Mouse (Mus musculus): ENCODE results near the gene Itga9. TPM values are rescaled to one million over a fixed set of nuclear protein-coding genes. Genes with fewer than 3 reads are reported as not detected.

Gene Itga9
- polyA plus RNA-seq, 1 experiment: not detected

DNA sequence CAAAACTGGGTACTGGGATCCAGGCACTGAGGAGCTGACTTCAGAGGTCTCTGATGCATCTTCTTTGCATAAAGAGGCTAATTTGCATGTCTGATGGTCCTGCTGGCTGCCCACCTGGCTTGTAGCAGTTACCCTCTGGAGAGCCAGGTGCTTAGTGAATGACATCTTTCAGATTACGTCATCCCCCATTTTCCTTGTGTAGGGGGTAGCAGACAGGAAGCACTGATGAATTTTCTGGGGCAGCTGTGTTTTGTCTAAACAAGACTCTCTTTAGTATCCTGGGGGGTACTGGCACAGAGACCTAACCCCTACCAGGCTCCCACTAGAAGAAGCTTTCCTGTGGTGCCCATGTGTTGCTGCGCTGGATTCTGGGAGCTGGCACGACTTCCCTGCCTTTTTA is 212.0 kb downstream of the Itga9 start:
- Histone ChIP-seq H3K27me3 (ENCODE audit: control insufficient read depth, insufficient read depth, insufficient read length) (no peaks in the 10 kb centered on the region), H3ac (ENCODE audit: control insufficient read depth, insufficient read length, low read depth) (no peak overlapping the region), H3K79me2 (ENCODE audit: control insufficient read depth, insufficient read depth) (no peaks in the 10 kb centered on the region), H3K36me3 (ENCODE audit: control insufficient read depth, insufficient read depth) (no peaks in the 10 kb centered on the region), H3K79me3 (ENCODE audit: low read depth) (no peaks in the 10 kb centered on the region), H3K4me3 (ENCODE audit: insufficient read depth, poor library complexity, severe bottlenecking) (no peak overlapping the region)
- TF ChIP-seq MYOD1 (IDR thresholded peaks at IDR 0.05; ENCODE audit: control insufficient read depth, insufficient read length, low read depth) (no peak), USF1 (IDR thresholded peaks at IDR 0.05; ENCODE audit: low read depth) (no peak), MYOG (IDR thresholded peaks at IDR 0.05; ENCODE audit: control insufficient read depth, extremely low read depth, insufficient read length) (no peak), CEBPB (IDR thresholded peaks at IDR 0.05; ENCODE audit: low read depth) (no peak), FOSL1 (IDR thresholded peaks at IDR 0.05; ENCODE audit: insufficient read depth, low read length, poor library complexity, severe bottlenecking) (no peak), CTCF (IDR thresholded peaks at IDR 0.05; ENCODE audit: control insufficient read depth, insufficient read depth, insufficient read length) (no peak)

DNA sequence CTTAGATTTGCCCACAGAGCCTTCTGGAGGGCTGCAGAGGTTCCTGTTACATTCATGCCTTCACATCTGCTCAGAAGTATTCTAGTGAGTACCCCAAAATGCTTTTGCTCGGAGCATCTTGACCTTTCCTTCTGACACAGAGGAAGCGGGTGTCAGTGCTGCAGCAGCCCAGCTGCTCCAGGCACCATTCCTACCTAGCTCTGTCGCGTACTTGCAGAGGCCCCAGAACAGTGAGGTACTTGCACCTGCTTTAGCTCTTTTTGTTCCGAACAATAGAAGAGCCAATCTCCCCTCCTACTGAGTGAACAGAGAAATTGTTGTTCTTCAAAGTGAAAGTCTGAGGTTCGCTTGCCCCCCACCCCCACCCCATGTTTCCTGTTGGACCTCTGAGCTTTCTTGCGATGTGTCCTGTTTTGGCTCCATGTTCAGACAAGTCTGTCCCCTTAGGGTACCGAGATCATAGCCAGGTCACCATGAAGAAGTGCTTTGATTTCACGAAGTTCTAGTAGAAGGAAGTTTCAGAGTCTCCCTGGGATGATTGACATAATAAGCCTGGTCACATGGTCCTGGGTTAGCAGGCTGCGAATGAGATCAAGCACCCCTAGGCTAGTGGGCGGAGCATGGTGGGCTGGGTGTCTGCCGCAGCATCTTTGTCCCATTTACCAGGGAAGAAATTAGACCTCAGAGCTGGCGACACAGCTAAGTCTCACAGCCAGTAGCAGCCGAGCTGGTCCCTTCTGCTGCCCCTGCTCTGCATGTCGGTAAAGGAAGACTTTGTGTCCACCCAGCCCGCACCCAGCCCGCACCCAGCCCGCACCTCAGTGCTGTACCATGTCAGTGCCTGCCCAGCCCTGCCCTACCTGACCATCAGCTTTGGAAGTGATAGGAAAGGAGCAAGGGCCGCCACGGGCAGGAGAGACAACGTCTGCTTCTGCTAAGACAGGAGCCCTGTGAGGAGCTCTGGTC is 215.0 kb downstream of the Itga9 start:
- no peak for TF ChIP-seq MYOD1 (IDR thresholded peaks at IDR 0.05; ENCODE audit: control insufficient read depth, insufficient read length, low read depth)
- TF ChIP-seq USF1 (IDR thresholded peaks at IDR 0.05; ENCODE audit: low read depth): no peak
- no peak for TF ChIP-seq FOSL1 (IDR thresholded peaks at IDR 0.05; ENCODE audit: insufficient read depth, low read length, poor library complexity, severe bottlenecking)
- TF ChIP-seq MYOG (IDR thresholded peaks at IDR 0.05; ENCODE audit: control insufficient read depth, extremely low read depth, insufficient read length): no peak
- no peak for TF ChIP-seq CEBPB (IDR thresholded peaks at IDR 0.05; ENCODE audit: low read depth)
- no peak for TF ChIP-seq CTCF (IDR thresholded peaks at IDR 0.05; ENCODE audit: control insufficient read depth, insufficient read depth, insufficient read length)
- no peak for TF ChIP-seq MAX (IDR thresholded peaks at IDR 0.05)
- no peak overlapping the region for H3K4me3 ChIP-seq (ENCODE audit: insufficient read depth, poor library complexity, severe bottlenecking)
- no peak overlapping the region for H3ac ChIP-seq (ENCODE audit: control insufficient read depth, insufficient read length, low read depth)
- H3K27me3 ChIP-seq (ENCODE audit: control insufficient read depth, insufficient read depth, insufficient read length): no peaks in the 10 kb centered on the region
- no peaks in the 10 kb centered on the region for H3K36me3 ChIP-seq (ENCODE audit: control insufficient read depth, insufficient read depth)
- no peaks in the 10 kb centered on the region for H3K79me3 ChIP-seq (ENCODE audit: low read depth)
- no peaks in the 10 kb centered on the region for H3K79me2 ChIP-seq (ENCODE audit: control insufficient read depth, insufficient read depth)

DNA sequence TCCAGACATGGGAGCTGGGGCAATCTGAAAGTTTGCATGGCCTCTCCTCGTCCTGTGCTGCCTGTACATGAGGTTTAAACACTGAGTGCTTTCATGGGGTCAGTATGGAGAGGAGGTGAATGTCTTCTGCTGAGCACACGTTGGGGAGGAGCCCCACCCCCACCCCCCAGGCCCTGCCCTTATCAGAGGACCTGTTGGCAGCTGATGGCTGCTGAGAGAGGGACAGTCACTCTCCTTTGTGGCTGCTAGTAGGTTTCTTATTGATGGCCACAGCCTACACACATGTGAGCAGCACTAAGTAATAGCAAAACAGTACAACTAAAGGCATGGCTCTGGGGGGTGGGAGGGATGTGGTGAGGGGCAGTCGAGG is 215.7 kb downstream of the Itga9 start:
- Histone ChIP-seq H3K36me3 (ENCODE audit: control insufficient read depth, insufficient read depth) (no peaks in the 10 kb centered on the region), H3ac (ENCODE audit: control insufficient read depth, insufficient read length, low read depth) (no peak overlapping the region), H3K27me3 (ENCODE audit: control insufficient read depth, insufficient read depth, insufficient read length) (no peaks in the 10 kb centered on the region), H3K79me3 (ENCODE audit: low read depth) (no peaks in the 10 kb centered on the region), H3K4me3 (ENCODE audit: insufficient read depth, poor library complexity, severe bottlenecking) (no peak overlapping the region), H3K79me2 (ENCODE audit: control insufficient read depth, insufficient read depth) (no peaks in the 10 kb centered on the region)
- TF ChIP-seq FOSL1 (IDR thresholded peaks at IDR 0.05; ENCODE audit: insufficient read depth, low read length, poor library complexity, severe bottlenecking): no peak
- no peak for TF ChIP-seq USF1 (IDR thresholded peaks at IDR 0.05; ENCODE audit: low read depth)
- TF ChIP-seq MYOG (IDR thresholded peaks at IDR 0.05; ENCODE audit: control insufficient read depth, extremely low read depth, insufficient read length): no peak
- no peak for TF ChIP-seq MYOD1 (IDR thresholded peaks at IDR 0.05; ENCODE audit: control insufficient read depth, insufficient read length, low read depth)
- TF ChIP-seq MAX (IDR thresholded peaks at IDR 0.05): no peak
- TF ChIP-seq CTCF (IDR thresholded peaks at IDR 0.05; ENCODE audit: control insufficient read depth, insufficient read depth, insufficient read length): no peak
- TF ChIP-seq CEBPB (IDR thresholded peaks at IDR 0.05; ENCODE audit: low read depth): no peak

DNA sequence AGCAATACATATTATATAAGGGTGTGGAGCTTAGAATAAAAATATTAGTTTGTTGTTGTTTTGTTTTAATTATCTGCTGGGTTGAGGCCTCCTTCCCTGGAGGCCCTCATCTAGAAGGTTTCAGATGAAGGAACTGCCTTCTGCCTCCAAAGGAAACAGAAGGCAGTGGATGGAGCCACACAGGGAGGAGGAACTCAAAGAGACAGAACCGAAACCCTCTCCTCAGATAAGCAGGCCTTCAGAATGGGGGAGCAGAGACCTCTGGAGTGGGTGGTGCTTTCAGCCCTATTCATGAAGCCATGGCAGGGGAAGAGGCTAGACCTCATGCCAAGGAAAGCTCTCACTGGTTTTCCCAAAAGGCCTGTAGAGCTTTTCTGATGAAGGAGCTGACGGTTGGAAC is 216.1 kb downstream of the Itga9 start:
- Histone ChIP-seq H3K27me3 (ENCODE audit: control insufficient read depth, insufficient read depth, insufficient read length) (no peaks in the 10 kb centered on the region), H3K79me2 (ENCODE audit: control insufficient read depth, insufficient read depth) (no peaks in the 10 kb centered on the region), H3K4me3 (ENCODE audit: insufficient read depth, poor library complexity, severe bottlenecking) (no peak overlapping the region), H3K36me3 (ENCODE audit: control insufficient read depth, insufficient read depth) (no peaks in the 10 kb centered on the region), H3ac (ENCODE audit: control insufficient read depth, insufficient read length, low read depth) (no peak overlapping the region), H3K79me3 (ENCODE audit: low read depth) (no peaks in the 10 kb centered on the region)
- TF ChIP-seq CTCF (IDR thresholded peaks at IDR 0.05; ENCODE audit: control insufficient read depth, insufficient read depth, insufficient read length) (no peak), USF1 (IDR thresholded peaks at IDR 0.05; ENCODE audit: low read depth) (no peak), FOSL1 (IDR thresholded peaks at IDR 0.05; ENCODE audit: insufficient read depth, low read length, poor library complexity, severe bottlenecking) (no peak), MYOG (IDR thresholded peaks at IDR 0.05; ENCODE audit: control insufficient read depth, extremely low read depth, insufficient read length) (no peak), MAX (IDR thresholded peaks at IDR 0.05) (no peak), MYOD1 (IDR thresholded peaks at IDR 0.05; ENCODE audit: control insufficient read depth, insufficient read length, low read depth) (no peak), CEBPB (IDR thresholded peaks at IDR 0.05; ENCODE audit: low read depth) (no peak)

DNA sequence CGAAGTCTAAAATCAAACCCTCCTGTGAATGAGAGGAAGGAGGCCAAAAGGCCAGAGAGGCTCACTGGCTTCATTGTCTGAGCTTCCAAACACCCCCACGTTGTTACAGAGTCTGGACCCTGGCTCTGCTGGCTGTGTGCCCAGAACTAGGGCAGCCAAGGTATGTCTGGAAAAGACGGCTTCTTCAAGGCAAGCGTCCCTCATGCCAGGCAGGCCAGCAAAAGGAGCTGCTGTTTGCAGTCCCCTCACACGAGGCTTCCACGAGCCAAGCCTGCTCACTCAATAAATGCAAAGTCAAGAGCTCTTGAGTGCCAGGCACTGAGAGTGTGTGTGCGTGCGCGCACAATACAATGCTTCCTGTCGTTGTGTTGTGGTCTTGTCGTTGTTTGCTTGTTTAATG is 224.6 kb downstream of the Itga9 start:
- Histone ChIP-seq H3K36me3 (ENCODE audit: control insufficient read depth, insufficient read depth) (no peaks in the 10 kb centered on the region), H3K4me3 (ENCODE audit: insufficient read depth, poor library complexity, severe bottlenecking) (no peak overlapping the region), H3K79me3 (ENCODE audit: low read depth) (no peaks in the 10 kb centered on the region), H3ac (ENCODE audit: control insufficient read depth, insufficient read length, low read depth) (no peak overlapping the region), H3K27me3 (ENCODE audit: control insufficient read depth, insufficient read depth, insufficient read length) (no peaks in the 10 kb centered on the region), H3K79me2 (ENCODE audit: control insufficient read depth, insufficient read depth) (no peaks in the 10 kb centered on the region)
- no peak for TF ChIP-seq CTCF (IDR thresholded peaks at IDR 0.05; ENCODE audit: control insufficient read depth, insufficient read depth, insufficient read length)
- TF ChIP-seq MYOD1 (IDR thresholded peaks at IDR 0.05; ENCODE audit: control insufficient read depth, insufficient read length, low read depth): no peak
- TF ChIP-seq USF1 (IDR thresholded peaks at IDR 0.05; ENCODE audit: low read depth): no peak
- no peak for TF ChIP-seq CEBPB (IDR thresholded peaks at IDR 0.05; ENCODE audit: low read depth)
- no peak for TF ChIP-seq MAX (IDR thresholded peaks at IDR 0.05)
- TF ChIP-seq MYOG (IDR thresholded peaks at IDR 0.05; ENCODE audit: control insufficient read depth, extremely low read depth, insufficient read length): no peak
- no peak for TF ChIP-seq FOSL1 (IDR thresholded peaks at IDR 0.05; ENCODE audit: insufficient read depth, low read length, poor library complexity, severe bottlenecking)
